In the genomic region with DNA sequence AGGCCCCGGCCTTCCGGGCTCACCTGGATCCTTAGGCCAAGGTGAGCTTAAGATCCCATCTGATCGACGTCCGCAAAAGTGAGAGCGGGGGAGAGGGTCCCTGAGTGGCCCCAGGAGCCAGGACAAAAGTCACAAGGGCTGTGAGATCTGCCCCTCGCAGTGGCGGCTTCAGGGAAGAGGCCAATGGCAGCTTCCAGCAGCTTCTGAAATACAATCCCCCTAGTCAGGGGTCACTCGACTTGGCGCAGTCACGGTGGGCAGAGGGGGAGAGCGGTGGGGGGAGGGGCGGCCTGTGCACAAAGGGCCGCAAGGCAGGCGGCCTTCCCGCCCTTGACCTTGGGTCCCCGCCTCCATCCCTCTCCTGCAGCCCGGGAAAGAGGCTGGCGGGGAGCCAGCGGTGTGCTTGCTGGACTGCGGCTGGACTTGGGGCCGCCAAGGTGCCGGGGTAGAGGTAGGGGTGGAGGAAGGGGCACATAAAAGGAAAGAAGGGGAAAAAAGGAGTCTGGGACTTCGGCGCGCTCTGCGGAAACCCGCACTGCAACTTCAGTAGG, we compare ENCODE assay signal across 8 mouse cellular contexts. TPM values are rescaled to one million over a fixed set of nuclear protein-coding genes. Genes with fewer than 3 reads are reported as not detected.
DNase-seq lines count a peak whose midpoint lies in the region; ATAC-seq and TF ChIP-seq lines count a peak whose summit lies in the region.

No protein-coding gene starts in this region.

- no peak for TF ChIP-seq CTCF in cortical plate, adult 2 months (IDR thresholded peaks at IDR 0.05; ENCODE audit: extremely low read depth, insufficient read depth, low read length)
- TF ChIP-seq CTCF in heart, postnatal 0 days (IDR thresholded peaks at IDR 0.05; ENCODE audit: low read depth): no peak

- H3K9me3 ChIP-seq in heart, postnatal 0 days (replicated peaks; ENCODE audit: control insufficient read depth, low read length): no peaks in the 10 kb centered on the region
- no peaks in the 10 kb centered on the region for H3K9me3 ChIP-seq in midbrain, embryonic 11.5 days (ENCODE audit: control insufficient read depth, low read length)

- DNase-seq in ES-CJ7 (ENCODE audit: low read depth, low spot score): peak; percentile 61
- peak; percentile 73 for DNase-seq in heart, postnatal 0 days (ENCODE audit: low spot score)
- peak; percentile 93 for DNase-seq in kidney, postnatal 14 days
- DNase-seq in midbrain, embryonic 11.5 days (ENCODE audit: low spot score, missing footprints): peak; percentile 97
- DNase-seq in spleen, postnatal 14 days (ENCODE audit: low spot score in 2 of 2): no peak
- no peak for DNase-seq in right cerebral cortex, adult 18-20 months
- no peak for DNase-seq in gastrocnemius, postnatal 4 days (ENCODE audit: low spot score in 2 of 2)

- H3K27me3 ChIP-seq in heart, postnatal 0 days (ENCODE audit: control insufficient read depth, insufficient read depth, low read length): no peaks in the 10 kb centered on the region
- peaks cover 3% of the 10 kb centered on the region; the same call in 1 of the 2 replicates for H3K27me3 ChIP-seq in midbrain, embryonic 11.5 days (ENCODE audit: control insufficient read depth, insufficient read depth, low read length)

- TF ChIP-seq POLR2A in cortical plate, adult 2 months (IDR thresholded peaks at IDR 0.05; ENCODE audit: extremely low read depth, insufficient read depth, low read length): no peak

- H3K4me2 ChIP-seq in heart, postnatal 0 days (ENCODE audit: low read depth, low read length): peak overlapping the region; percentile 70
- peak overlapping the region; percentile 61 for H3K4me2 ChIP-seq in midbrain, embryonic 11.5 days

- WGBS in heart, postnatal 0 days: 11% methylated on average over 27 of the region's 28 CpGs
- under 1% methylated on average over 28 of the region's 28 CpGs for WGBS in midbrain, embryonic 11.5 days

- ATAC-seq in heart, postnatal 0 days (ENCODE audit: insufficient read depth, low read depth): peak; percentile 76
- ATAC-seq in midbrain, embryonic 11.5 days (ENCODE audit: low FRiP score): peak; percentile 79

- peak overlapping the region; percentile 54 for H3K9ac ChIP-seq in heart, postnatal 0 days (replicated peaks; ENCODE audit: low read depth, low read length)
- H3K9ac ChIP-seq in midbrain, embryonic 11.5 days (ENCODE audit: low read length): peak overlapping the region; percentile 74

- H3K36me3 ChIP-seq in heart, postnatal 0 days (replicated peaks; ENCODE audit: control insufficient read depth, insufficient read depth, low read length): no peaks in the 10 kb centered on the region
- H3K36me3 ChIP-seq in midbrain, embryonic 11.5 days (ENCODE audit: control insufficient read depth, insufficient read depth, low read length): no peaks in the 10 kb centered on the region

- H3K4me3 ChIP-seq in cortical plate, adult 2 months (ENCODE audit: insufficient read depth, low read length): no peak overlapping the region
- H3K4me3 ChIP-seq in heart, postnatal 0 days (ENCODE audit: low read depth, low read length): peak overlapping the region; percentile 45
- peak overlapping the region; percentile 28 for H3K4me3 ChIP-seq in midbrain, embryonic 11.5 days (ENCODE audit: low read depth, low read length)

- H3K27ac ChIP-seq in cortical plate, adult 2 months (ENCODE audit: insufficient read depth, low read length): peak overlapping the region; percentile 14; the same call in 1 of the 2 replicates
- peak overlapping the region; percentile 80 for H3K27ac ChIP-seq in heart, postnatal 0 days (ENCODE audit: low read depth)
- peak overlapping the region; percentile 99 for H3K27ac ChIP-seq in midbrain, embryonic 11.5 days (ENCODE audit: low read depth, low read length)

- TF ChIP-seq EP300 in heart, postnatal 0 days (IDR thresholded peaks at IDR 0.05; ENCODE audit: low read depth): no peak

- peaks cover 4% of the 10 kb centered on the region for H3K4me1 ChIP-seq in cortical plate, adult 2 months (ENCODE audit: control insufficient read depth, insufficient read depth, low read length)
- H3K4me1 ChIP-seq in heart, postnatal 0 days (ENCODE audit: control insufficient read depth, insufficient read depth): peaks cover 17% of the 10 kb centered on the region
- H3K4me1 ChIP-seq in midbrain, embryonic 11.5 days (ENCODE audit: control insufficient read depth, insufficient read depth, low read length): peaks cover 76% of the 10 kb centered on the region

RNA-seq across cellular contexts. Expression of gene Bcl11b, which starts 23.6 kb away (rescaled TPM):
- 23.9 and 27.2 TPM in 2 replicates for polyA plus RNA-seq in cortical plate, adult 2 months (2012; rRNA removed)
- total RNA-seq in heart, postnatal 0 days (2014; rRNA removed; ENCODE audit: low replicate concordance): 2.7 and 7.3 TPM in 2 replicates
- polyA plus RNA-seq in heart, postnatal 0 days (2015; fragmentation: Nextera tagmentation; extraction: Ambion mirVana): 2.1 and 2.2 TPM in 2 replicates
- 4.5 and 6.3 TPM in 2 replicates for polyA plus RNA-seq in midbrain, embryonic 11.5 days (2014; fragmentation: Nextera tagmentation; extraction: Ambion mirVana)
- under 1 TPM; 0.54 to 0.56 TPM for total RNA-seq in gastrocnemius, postnatal 4 days (2021)

Comparison
In these comparisons a context has a peak if more than half of its experiments do, and no peak if none do; other contexts are left out.
1. DNase-seq: peak in ES-CJ7 (single experiment), heart, postnatal 0 days (single experiment), kidney, postnatal 14 days (single experiment) and midbrain, embryonic 11.5 days (single experiment); none in spleen, postnatal 14 days (0 of 2), right cerebral cortex, adult 18-20 months (single experiment) and gastrocnemius, postnatal 4 days (0 of 2).
2. H3K27ac ChIP-seq: peak in every context shown above with its lines; median percentile 99 in midbrain, embryonic 11.5 days; 80 in heart, postnatal 0 days; 14 in cortical plate, adult 2 months.